Mouse (Mus musculus): ENCODE measurements around the gene Tnrc6b.

GRCm38 (mm10) chr15:80912175-80912574, 201.1 kb downstream of the Tnrc6b start:
- no peak for TF ChIP-seq POLR2A (IDR thresholded peaks at IDR 0.05; ENCODE audit: low read depth, low read length)
- no peak for TF ChIP-seq CTCF (IDR thresholded peaks at IDR 0.05; ENCODE audit: extremely low read depth, insufficient read length, insufficient replicate concordance, low read depth, low read length)
